Mouse (Mus musculus): ENCODE measurements at regions not wholly inside any gene's neighbourhood (a gene's known extent, or its start where the extent isn't known, plus 50 kb on each side); places are given as distances from the start of the nearest gene placed in this dataset.

DNA sequence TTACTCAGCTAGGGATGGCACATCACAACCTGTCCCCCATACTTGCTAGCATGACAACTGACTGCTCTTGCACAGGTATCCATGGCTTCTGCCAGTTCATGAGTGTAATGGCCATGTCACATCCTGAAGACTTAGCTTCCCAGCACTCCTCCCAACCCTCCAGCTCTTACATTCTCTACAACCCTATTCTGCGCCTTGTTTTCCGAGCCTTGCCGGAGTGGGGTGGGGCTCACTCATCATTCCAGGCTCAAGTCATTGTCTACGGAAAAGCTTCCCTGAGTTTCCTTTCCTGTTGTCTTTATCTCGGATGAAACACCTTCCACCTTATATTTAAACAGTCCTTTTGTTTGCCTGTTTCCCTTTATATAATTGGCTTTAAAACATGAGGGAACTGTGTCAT lies 69.6 kb downstream of the Prdm13 start:
- no peak for DNase-seq (ENCODE audit: low read depth, low spot score)

DNA sequence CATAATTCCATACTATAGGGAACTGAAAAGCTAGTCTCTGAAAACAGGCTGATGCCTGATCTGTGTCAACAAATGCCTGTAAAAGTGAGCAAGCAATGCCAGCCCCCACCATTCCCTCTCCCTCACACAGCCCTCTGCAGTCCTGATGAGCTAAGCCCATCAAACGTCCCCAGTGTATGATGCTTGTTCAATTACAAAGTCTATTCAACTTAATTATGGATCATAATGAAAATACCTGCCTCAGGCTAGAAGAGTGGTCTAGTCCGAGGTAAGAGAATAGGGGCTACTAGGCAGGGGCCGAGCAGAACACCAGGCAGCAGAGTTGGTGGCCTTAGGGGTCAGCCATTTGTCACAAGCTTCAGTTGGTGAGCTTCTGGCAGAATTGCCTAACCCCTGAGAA lies 71.3 kb downstream of the Prdm13 start:
- no peak for DNase-seq (ENCODE audit: low read depth, low spot score)

DNA sequence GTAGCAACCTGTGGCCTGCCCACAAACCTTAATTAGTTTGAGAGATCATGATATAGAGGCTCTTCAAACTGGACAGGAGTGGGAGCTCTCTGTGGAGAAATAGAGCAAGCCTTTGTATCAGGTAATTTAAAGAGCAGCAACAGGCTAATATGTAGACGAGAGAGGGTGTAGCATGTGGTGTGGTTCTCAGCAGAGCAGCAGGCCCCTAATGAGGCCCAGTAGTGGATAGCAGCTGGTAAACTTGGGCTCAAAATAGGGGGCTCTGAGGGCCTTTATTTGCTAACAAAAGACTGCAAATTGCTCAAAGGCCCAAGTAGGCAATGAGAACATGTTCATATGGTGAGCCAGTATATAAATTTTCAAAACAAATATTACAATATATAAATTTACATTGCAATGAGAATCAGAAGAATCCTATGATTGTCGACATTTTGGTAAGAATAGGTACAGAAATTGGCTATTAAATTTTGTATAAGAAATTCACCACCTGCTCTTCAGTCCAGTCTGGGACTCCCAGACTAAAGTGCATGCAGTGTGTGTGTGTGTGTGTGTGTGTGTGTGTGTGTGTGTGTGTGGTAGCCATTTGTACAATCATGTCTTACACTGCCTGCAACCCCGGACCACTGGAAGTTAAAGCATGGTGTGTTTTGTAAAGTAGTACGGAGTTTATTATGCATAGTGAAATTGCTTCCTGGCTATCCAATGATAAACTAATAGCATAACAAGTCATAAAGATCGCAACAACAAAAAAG lies 74.1 kb downstream of the Prdm13 start:
- DNase-seq (ENCODE audit: low read depth, low spot score): no peak

DNA sequence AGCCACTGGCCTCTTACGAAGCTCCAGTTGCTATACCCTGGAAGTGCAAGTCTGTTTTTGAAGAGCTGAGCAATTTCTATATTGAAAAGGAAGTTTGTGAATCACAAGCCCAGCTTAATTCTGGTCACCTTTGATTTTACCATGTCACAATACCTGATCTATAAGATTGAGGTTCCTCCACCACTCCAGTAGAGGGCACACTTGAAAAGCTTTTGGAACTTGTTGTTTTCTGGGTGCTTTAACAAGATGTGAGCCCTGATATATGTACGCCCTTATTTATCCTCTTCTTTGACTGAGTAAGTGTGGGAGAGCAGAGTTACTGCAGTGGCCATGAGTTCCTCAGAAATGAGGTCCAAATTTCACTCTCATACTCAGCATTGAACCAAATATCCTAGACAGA lies 87.7 kb downstream of the Prdm13 start:
- peak; percentile 6 for DNase-seq (ENCODE audit: low read depth, low spot score)

DNA sequence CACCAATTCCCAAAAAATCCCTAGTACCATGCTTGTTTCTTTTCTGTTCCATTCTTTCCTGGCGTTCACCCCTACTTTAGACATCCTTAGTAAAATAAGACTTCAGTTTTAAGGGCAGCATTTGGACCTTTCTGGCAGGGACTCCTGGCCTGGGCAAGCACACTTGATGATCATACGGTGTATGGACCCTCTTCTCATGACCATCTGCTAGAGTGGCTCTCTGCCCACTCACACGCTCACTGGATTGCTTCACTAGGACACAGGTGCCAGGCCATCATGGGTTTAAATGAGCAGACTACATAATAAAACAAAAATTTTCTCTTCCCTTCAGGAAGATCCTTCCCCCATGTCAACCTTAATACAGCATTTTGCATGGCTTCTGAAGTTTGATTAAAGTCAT lies 138.0 kb downstream of the Prdm13 start:
- no peak for DNase-seq (ENCODE audit: low read depth, low spot score)

DNA sequence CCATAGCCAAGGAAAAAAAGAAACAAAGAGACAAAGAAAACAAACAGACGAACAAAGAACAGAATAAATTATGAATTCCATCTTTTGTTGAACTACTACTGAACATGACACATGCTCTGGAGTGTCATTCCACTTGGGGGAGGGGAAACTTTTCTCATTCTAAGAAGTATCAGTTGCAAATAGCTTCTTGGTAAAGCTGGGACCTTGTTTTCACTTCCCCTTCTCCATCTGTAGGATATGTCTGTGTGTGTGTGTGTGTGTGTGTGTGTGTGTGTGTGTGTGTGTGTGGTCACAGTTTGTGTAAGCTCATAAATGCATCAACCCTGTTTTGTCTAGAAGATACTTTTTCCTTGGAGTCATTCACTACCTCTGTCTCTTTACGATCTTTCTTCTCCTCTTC lies 146.2 kb downstream of the Prdm13 start:
- no peak for DNase-seq (ENCODE audit: low read depth, low spot score)

DNA sequence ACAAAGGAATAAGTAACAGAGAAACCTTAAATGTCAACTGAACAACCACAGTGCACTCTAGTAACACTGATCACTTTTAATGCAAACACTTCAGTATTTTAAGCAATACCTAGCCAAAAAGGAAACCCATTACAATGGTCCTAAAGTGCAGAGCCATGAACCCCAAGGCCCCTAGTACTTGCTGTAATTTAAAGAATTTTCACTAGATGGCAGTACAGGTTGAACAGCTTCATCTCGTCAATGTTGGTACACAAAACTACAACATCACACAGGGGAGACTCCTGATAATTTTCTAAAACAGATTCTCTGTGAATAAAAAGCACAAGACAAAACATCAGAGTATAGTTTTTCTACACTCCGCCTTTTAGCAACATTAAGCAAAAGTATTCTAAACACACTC lies 149.8 kb downstream of the Prdm13 start:
- peak; percentile 44 for DNase-seq (ENCODE audit: low read depth, low spot score)

DNA sequence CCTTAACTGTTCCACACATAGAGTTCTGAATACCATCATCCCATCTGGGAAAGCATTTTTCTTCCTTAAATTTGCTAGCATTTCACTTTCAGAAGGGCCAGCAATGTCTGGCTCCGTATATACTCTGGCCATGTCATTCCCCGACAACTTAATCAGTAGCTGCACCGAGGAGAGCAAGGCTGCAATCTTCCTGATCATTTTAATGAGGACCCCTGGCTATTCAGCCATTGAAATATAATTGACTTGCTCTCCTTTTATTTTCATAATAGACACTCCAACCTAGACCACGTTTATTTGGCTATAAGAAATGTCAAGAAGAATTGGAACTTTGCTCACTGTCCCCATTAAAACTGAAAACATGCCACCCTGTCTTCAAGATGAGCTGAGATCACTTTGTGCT lies 153.6 kb downstream of the Prdm13 start:
- no peak for DNase-seq (ENCODE audit: low read depth, low spot score)

All from 3T3-L1 (cell line).